In genomic region chr13:46735219-46735807, GRCm38 (mm10) we compare ENCODE assay signal across 8 mouse cellular contexts. TPM values are rescaled to one million over a fixed set of nuclear protein-coding genes. Genes with fewer than 3 reads are reported as not detected.
DNase-seq lines count a peak whose midpoint lies in the region; ATAC-seq lines count a peak whose summit lies in the region.

No protein-coding gene starts in this region.

- H3K4me2 ChIP-seq in neural tube, embryonic 11.5 days (ENCODE audit: low read depth), result peak overlapping the region; percentile 77
- H3K4me2 ChIP-seq in limb, embryonic 12.5 days, result peak overlapping the region; percentile 88

- H3K27me3 ChIP-seq in neural tube, embryonic 11.5 days (ENCODE audit: control insufficient read depth, insufficient read depth, low read length), result no peaks in the 10 kb centered on the region
- H3K27me3 ChIP-seq in limb, embryonic 12.5 days, result no peaks in the 10 kb centered on the region

- no peak for DNase-seq in neural tube, embryonic 11.5 days (ENCODE audit: low spot score)
- no peak for DNase-seq in neural tube, embryonic 10.5 days (ENCODE audit: extremely low spot score, low spot score)
- no peak for DNase-seq in left cerebral cortex, postnatal 4 days
- DNase-seq in urinary bladder, postnatal 10 days (ENCODE audit: low spot score), result no peak
- no peak for DNase-seq in embryo, embryonic 11 days

- no peak overlapping the region for H3K27ac ChIP-seq in neural tube, embryonic 11.5 days (ENCODE audit: low read depth, low read length)
- 0 out of 2 replicates have a peak overlapping the region, but pooled peaks have one; percentile 20 for H3K27ac ChIP-seq in limb, embryonic 12.5 days

- no peaks in the 10 kb centered on the region for H3K36me3 ChIP-seq in neural tube, embryonic 11.5 days (ENCODE audit: control insufficient read depth, insufficient read depth, low read length)
- no peaks in the 10 kb centered on the region for H3K36me3 ChIP-seq in limb, embryonic 12.5 days

- ATAC-seq in neural tube, embryonic 11.5 days (ENCODE audit: insufficient read depth, low FRiP score, low TSS enrichment), result no peak
- ATAC-seq in erythroid progenitor cell, adult 5-6 weeks (replicated peaks; ENCODE audit: low FRiP score, poor library complexity, severe bottlenecking), result 0 out of 2 replicates have a peak, but pooled peaks have one; percentile 29
- ATAC-seq in limb, embryonic 12.5 days (ENCODE audit: insufficient number of reproducible peaks, insufficient read depth, low FRiP score, low TSS enrichment, low read depth), result no peak
- peak; percentile 24 for ATAC-seq in neutrophil, adult 5-6 weeks (ENCODE audit: extremely low read depth, insufficient number of reproducible peaks, low FRiP score, poor library complexity, severe bottlenecking)

- no peaks in the 10 kb centered on the region for H3K9me3 ChIP-seq in neural tube, embryonic 11.5 days (ENCODE audit: control insufficient read depth, low read length)
- no peaks in the 10 kb centered on the region for H3K9me3 ChIP-seq in limb, embryonic 12.5 days

- no peaks in the 10 kb centered on the region for H3K4me1 ChIP-seq in neural tube, embryonic 11.5 days (ENCODE audit: control insufficient read depth, insufficient read depth, low read length)
- peaks cover 6% of the 10 kb centered on the region; the same call in 1 of the 2 replicates for H3K4me1 ChIP-seq in limb, embryonic 12.5 days (replicated peaks)

- whole genome bisulfite sequencing in neural tube, embryonic 11.5 days, result 46% methylated on average over 11 of the region's 11 CpGs
- WGBS in limb, embryonic 12.5 days, result 38% methylated on average over 11 of the region's 11 CpGs

- H3K4me3 ChIP-seq in neural tube, embryonic 11.5 days (ENCODE audit: low read depth, low read length), result peak overlapping the region; percentile 35
- H3K4me3 ChIP-seq in limb, embryonic 12.5 days (replicated peaks), result peak overlapping the region; percentile 47

- H3K9ac ChIP-seq in neural tube, embryonic 11.5 days (ENCODE audit: low read length), result peak overlapping the region; percentile 49
- peak overlapping the region; percentile 64 for H3K9ac ChIP-seq in limb, embryonic 12.5 days (replicated peaks)

- intact Hi-C loops in left cerebral cortex, postnatal 4 days (cut with DNase I), result no loop called here

RNA-seq across cellular contexts. Expression of gene Nup153, which starts 7.6 kb away (rescaled TPM):
- polyA plus RNA-seq in neural tube, embryonic 11.5 days (2014; fragmentation: Nextera tagmentation; extraction: Ambion mirVana), result 40.4 and 42.4 TPM in 2 replicates
- total RNA-seq in erythroid progenitor cell, adult 5-6 weeks (2015; ENCODE audit: low replicate concordance), result 135 and 150 TPM in 2 replicates
- 120 and 128 TPM in 2 replicates for total RNA-seq in erythroid progenitor cell, adult 5-6 weeks (2017; ENCODE audit: low replicate concordance)
- polyA plus RNA-seq in limb, embryonic 12.5 days (2016; fragmentation: Nextera tagmentation; extraction: Ambion mirVana), result 40.6 and 41.0 TPM in 2 replicates
- 115 and 126 TPM in 2 replicates for total RNA-seq in neutrophil, adult 5-6 weeks (2017)
- 10 to 100 TPM; 87.6 to 88.3 TPM for total RNA-seq in left cerebral cortex, postnatal 4 days (2021)

Comparison
In these comparisons a context has a peak if more than half of its experiments do, and no peak if none do; other contexts are left out.
1. ATAC-seq: peak in erythroid progenitor cell, adult 5-6 weeks (single experiment) and neutrophil, adult 5-6 weeks (single experiment); none in neural tube, embryonic 11.5 days (single experiment) and limb, embryonic 12.5 days (single experiment).